Mouse (Mus musculus) frontal cortex, postnatal 14 days (tissue): ENCODE measurements around the gene Card10.

Experiments
- DNase-seq, 2 experiments: peaks; one replicate each; pipeline ENCODE4 v3.0.0; 2022; ENCODE audit warnings: low spot score in 2 of 2

Gene Card10

GRCm38 (mm10) chr15:78772856-78773255 lies 30.0 kb downstream of the Card10 start:
- no peak for DNase-seq

GRCm38 (mm10) chr15:78772368-78772763 lies 30.5 kb downstream of the Card10 start:
- no peak for DNase-seq

GRCm38 (mm10) chr15:78771531-78772367 lies 31.1 kb downstream of the Card10 start:
- no peak for DNase-seq

GRCm38 (mm10) chr15:78770983-78771355 lies 31.9 kb downstream of the Card10 start:
- no peak for DNase-seq

GRCm38 (mm10) chr15:78770234-78770982 lies 32.4 kb downstream of the Card10 start:
- DNase-seq = no peak

DNA sequence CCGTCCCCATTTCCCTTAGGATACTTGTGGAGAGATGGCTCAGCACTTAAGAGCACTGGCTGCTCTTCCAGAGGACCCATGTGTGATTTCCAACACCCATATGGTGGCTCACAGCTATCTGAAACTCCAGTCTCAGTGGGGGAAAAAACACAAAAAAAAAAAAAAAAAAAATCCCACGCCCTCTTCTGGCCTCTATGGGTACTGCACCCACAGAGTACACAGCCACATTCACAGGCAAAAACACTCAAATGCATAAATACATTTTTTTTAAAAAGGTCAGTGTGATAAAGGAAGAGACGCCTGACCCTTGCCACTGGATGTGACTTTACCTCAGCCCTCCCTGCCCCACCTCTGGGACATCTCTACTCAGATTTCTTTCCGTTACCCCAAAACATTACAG lies 33.8 kb downstream of the Card10 start:
- DNase-seq = no peak

DNA sequence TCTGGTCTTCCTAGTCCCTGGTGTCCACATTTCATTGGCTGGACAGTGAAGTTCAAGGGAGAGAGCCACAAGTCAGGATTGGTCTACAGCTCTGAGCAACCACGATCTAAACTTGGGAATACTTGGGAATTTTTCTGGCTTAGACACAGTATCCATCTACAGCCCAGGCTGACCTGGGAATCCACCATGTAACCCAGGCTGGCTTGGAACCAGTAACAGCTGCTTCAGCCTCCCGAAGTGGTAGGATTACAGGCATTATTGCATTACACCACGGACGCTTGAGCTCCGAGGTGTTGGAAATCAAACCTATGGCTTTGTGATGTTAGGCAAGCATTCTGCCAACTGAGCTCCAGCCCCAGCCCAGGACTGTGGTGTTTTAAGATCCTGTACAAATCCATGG lies 39.1 kb downstream of the Card10 start:
- no peak for DNase-seq

GRCm38 (mm10) chr15:78763210-78763609 lies 39.6 kb downstream of the Card10 start:
- no peak for DNase-seq

DNA sequence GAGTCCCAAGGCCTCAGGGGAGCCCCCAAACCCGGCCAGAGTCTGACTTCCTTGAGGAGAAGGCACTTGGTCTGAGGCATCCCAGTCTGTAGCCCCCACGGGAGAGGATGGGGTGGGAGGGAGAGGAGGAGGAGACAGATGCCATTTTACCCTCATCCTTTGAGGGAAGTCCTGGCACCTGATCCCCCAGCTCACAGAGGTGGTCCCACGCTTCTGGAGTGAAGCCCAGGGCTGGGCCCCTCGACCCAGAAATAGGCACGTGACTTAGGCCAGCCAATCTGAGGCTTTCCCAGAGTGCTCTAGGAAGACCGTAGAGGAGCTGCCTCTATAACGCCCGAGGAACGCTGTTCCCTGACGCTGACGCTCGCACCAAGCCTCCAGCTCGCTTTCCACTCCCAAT lies 41.7 kb downstream of the Card10 start:
- DNase-seq = no peak

- no peak for DNase-seq
Measured at GRCm38 (mm10) chr15:78758132-78758531, 44.7 kb downstream of the Card10 start.

GRCm38 (mm10) chr15:78755966-78756725 lies 46.7 kb downstream of the Card10 start:
- DNase-seq = no peak

GRCm38 (mm10) chr15:78755226-78755625 lies 47.6 kb downstream of the Card10 start:
- no peak for DNase-seq

DNA sequence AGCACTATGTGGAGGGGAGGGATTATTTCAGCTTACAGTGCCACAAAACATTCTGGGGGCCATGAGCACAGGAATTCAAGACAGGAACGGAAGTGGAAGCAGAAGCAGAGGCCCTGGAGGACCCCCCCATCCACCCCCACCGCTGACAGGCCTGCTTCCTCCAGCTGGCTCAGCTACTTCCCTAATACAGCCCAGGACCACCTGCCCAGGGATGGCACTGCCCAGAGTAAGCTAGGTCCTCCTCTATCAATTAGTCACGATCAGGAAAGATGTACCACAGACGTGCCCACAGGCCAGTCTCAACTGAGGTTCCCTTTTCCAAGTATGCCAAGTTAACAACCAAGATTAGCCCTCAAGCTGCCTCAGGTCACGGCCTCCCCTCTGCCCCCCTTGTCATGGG lies 48.7 kb downstream of the Card10 start:
- DNase-seq = no peak

DNA sequence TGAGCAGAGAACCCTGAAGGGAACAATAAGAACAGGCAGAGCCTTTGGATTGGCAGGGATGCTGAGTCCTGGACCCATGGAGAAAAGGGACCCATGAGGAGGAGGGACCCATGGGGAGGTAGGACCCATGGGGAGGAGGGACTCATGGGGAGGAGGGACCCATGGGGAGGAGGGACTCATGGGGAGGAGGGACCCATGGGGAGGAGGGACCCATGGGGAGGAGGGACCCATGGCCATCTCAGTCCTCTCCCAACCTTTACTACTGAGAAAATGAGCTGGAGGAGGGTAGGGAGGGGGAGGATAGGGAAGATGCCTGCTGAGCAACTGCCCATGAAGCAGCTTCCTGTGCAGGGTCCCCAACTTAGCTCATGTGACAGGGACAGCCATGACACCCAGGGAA lies 49.9 kb downstream of the Card10 start:
- no peak for DNase-seq

GRCm38 (mm10) chr15:78750608-78751350 lies 52.1 kb downstream of the Card10 start:
- no peak for DNase-seq

DNA sequence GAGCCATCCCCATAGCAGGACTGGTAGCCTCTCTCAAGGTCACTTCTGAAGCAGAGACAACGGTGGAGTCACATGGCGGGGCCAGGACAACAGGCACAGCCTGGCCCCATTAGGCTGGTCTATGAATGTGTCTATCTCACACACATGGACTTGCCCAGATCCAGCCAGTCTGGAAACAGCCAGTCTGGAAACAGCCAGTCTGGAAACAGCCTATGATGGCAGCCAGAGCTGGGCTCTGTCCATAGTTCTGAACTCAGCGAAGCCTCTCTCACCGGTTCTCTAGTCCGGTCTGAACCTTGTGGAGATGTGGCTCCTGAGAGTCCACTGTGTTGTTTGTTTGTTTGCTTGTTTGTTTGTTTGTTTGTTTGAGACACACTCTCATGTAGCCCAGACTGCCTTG lies 53.0 kb downstream of the Card10 start:
- no peak for DNase-seq

DNA sequence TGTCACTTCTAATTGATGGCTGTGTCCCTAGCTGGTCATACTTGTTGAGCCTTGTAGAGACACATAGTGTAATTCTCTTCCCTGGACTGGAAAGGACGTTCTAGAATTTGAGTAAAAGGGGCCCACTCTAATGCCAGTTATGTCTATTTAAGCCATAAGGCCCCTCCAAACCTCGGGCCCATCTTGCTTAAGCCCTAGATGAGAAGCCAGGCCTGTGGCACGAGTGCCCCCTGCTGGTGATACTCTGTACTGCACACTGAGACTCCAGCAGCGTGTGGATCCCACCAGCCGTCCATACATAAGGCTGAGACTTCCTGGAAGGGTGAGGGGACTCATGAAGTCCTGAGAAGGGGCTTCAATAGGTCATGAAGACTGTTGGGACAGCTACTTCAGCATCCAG lies 58.6 kb downstream of the Card10 start:
- peak; percentile 71 to 89 for DNase-seq

GRCm38 (mm10) chr15:78742831-78743230 lies 60.0 kb downstream of the Card10 start:
- DNase-seq = no peak

- DNase-seq = no peak
Measured at GRCm38 (mm10) chr15:78740662-78741061, 62.2 kb downstream of the Card10 start.

- DNase-seq = no peak
Measured at GRCm38 (mm10) chr15:78737146-78737545, 65.7 kb downstream of the Card10 start.

DNA sequence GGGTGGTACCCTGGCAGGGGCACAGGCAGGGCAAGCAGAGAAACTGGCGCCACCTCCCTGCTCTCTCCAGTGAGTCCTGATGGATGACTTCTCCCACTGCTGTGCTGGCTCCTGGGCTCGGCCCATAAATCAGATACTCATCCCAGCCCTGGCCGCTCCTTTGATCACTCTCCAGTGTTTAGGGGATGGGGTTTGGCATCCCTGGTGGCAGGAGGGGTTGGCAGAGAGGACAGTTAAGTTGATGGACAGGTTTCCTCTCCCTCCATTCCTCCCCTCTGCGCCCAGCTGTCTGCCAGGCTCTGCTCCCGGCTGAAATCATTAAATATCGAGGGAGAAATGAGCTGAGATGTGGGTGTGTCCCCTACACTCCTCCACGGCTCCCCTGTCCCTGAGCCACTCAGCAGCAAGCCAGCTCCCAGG lies 66.2 kb downstream of the Card10 start:
- no peak for DNase-seq

- no peak for DNase-seq
Measured at GRCm38 (mm10) chr15:78736181-78736579, 66.7 kb downstream of the Card10 start.
